Mouse (Mus musculus) testis, adult 2 months (tissue): ENCODE results near the gene Il6ra. TPM values are rescaled to one million over a fixed set of nuclear protein-coding genes. Genes with fewer than 3 reads are reported as not detected.

ENCODE experiments used
- H3K27ac ChIP-seq: fragments of 200-500 bp; 2 replicates; pipeline ENCODE4 v1.5.1; 2012; ENCODE audit warnings: low read depth, low read length; ENCODE audit not compliant: control insufficient read depth, insufficient read depth
- H3K27me3 ChIP-seq: fragments of 200-500 bp; 2 replicates; pipeline ENCODE4 v1.6.1; 2012; ENCODE audit warnings: mild to moderate bottlenecking, low read length, moderate library complexity; ENCODE audit not compliant: control insufficient read depth, insufficient read depth
- H3K36me3 ChIP-seq: fragments of 200-500 bp; 2 replicates; pipeline ENCODE4 v1.6.1; 2012; ENCODE audit warnings: mild to moderate bottlenecking, low read length; ENCODE audit not compliant: control insufficient read depth, insufficient read depth
- H3K4me1 ChIP-seq: fragments of 200-500 bp; 2 replicates; pipeline ENCODE4 v1.6.1; 2012; ENCODE audit warnings: low read length; ENCODE audit not compliant: control insufficient read depth, insufficient read depth
- H3K4me3 ChIP-seq: fragments of 200-500 bp; 2 replicates; pipeline ENCODE4 v1.5.1; 2012; ENCODE audit warnings: low read depth, mild to moderate bottlenecking, low read length, moderate library complexity, mixed read lengths; ENCODE audit not compliant: control insufficient read depth
- CTCF ChIP-seq: fragments of 200-500 bp; IDR thresholded peaks from 2 replicates; pipeline ENCODE4 v1.5.1; 2012; ENCODE audit warnings: low read depth, mild to moderate bottlenecking, inconsistent platforms, low read length, moderate library complexity; ENCODE audit not compliant: control insufficient read depth, insufficient read depth, insufficient replicate concordance
- POLR2A ChIP-seq: fragments of 200-500 bp; IDR thresholded peaks from 2 replicates; pipeline ENCODE4 v1.6.1; 2012; ENCODE audit warnings: low read depth, mild to moderate bottlenecking, inconsistent platforms, low read length, moderate library complexity; ENCODE audit not compliant: control insufficient read depth
- polyA plus RNA-seq: library from polyadenylated mRNA; depleted of rRNA; stranded (reverse); fragments of >200 nt; gene quantifications from 2 replicates; pipeline ENCODE4 v1.2.3, GENCODE M21; 2012

Gene Il6ra
- polyA plus RNA-seq, 1 experiment, result 1.1 TPM

DNA sequence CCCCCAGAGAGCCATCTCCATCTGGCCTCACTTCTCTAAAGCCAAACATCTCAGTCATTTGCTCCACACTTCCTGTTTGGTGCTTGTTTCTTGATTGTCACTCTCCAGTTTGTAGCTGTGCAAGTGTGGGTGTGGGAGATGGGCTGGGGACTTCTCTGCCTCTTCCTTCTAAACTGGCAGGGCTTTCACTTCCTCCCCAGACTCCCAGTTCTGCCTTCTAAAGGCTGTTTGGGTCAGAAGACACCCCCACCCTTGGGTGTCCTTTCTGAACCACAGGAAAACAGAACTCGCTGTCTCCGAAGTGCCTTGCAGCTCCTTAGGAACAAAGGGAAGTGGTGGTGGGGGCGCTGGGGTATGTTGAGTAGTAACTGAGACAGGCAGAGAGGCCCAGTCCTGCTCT is 1.8 kb downstream of the Il6ra start:
- TF ChIP-seq CTCF (no peak), POLR2A (no peak)
- Histone ChIP-seq H3K27me3 (no peaks in the 10 kb centered on the region), H3K27ac (no peak overlapping the region), H3K4me1 (peaks cover 12% of the 10 kb centered on the region), H3K36me3 (no peaks in the 10 kb centered on the region), H3K4me3 (no peak overlapping the region)

DNA sequence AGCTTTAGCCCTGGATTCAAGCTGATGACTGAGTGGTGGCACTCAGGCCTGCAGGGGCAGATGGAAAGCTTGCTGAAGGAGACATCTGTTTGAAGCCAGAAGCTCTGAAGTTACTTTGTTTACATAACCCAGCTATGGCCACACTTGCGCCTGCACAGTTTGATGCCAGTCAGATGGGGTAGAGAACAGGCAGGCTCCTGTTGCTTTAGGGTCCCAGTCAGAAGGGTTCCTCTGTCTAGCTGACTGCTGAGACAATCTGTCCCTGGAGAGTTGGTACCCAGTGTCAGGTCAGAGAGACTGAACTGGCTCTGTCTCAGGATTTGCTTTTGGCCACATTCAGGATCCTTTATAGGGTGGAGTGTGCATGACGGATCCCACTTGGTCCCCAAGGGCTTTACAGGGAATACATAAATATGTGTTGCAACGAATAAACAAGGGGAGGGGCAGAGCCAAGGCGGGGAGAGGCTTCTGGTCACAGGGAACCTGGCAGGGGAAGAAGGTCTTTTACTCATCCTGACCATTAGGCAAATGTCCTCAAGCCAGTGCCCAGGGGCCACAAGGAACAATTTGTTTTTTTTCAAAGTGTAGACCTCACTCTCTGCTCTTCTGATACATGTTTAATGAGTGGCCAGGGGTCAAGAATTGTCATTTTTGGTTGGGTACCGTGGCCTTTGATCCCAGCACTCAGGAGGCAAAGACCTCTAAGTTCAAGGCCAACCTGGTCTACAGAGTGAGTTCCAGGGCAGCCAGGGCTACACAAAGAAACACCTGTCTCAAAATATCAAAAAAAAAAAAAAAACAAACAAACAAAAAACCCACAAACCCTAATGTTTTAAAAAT is 3.1 kb downstream of the Il6ra start:
- TF ChIP-seq POLR2A, result no peak
- Histone ChIP-seq H3K27ac (no peak overlapping the region), H3K4me3 (no peak overlapping the region), H3K36me3 (no peaks in the 10 kb centered on the region), H3K27me3 (no peaks in the 10 kb centered on the region), H3K4me1 (peaks cover 12% of the 10 kb centered on the region)

DNA sequence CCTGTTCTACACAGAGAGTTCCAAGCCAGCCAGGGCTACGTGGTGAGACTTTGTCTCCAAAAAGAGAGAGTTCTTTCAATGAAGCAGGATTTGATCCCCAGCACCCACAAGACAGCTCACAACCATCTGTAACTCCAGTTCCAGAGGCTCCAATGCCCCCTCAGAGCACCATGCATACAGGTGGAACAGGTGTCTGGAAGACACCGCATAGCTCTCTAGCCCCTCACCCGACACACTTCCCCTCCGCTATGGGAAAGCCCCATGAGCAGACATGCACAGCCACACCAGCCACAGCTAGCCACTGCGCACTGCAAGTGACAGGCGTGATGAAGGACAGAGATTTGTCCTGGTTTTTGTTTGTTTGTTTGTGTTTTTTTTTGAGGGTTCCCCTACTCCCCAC is 4.2 kb downstream of the Il6ra start:
- H3K27me3 ChIP-seq, result no peaks in the 10 kb centered on the region
- no peak overlapping the region for H3K27ac ChIP-seq
- H3K36me3 ChIP-seq, result no peaks in the 10 kb centered on the region
- TF ChIP-seq CTCF (no peak), POLR2A (no peak)
- no peak overlapping the region for H3K4me3 ChIP-seq
- H3K4me1 ChIP-seq, result peaks cover 10% of the 10 kb centered on the region

DNA sequence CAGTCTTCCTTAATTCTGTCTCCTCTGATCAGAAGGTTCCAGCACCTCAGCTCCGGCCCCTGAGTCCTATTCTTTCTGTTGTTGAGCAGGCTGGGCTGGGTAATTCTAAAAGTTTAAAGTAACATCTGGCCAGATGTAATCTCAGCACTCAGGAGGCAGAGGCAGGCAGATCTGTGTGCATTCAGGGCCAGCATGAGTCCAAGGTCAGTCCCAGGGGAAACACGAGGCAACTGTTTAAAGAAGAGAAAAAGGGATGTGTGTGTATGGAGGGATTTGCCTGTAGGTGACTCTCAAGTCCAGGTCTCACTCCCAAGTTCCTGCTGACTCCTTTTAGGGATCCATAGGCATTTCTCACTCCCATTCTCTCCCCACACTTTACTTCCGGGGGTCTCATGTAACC is 5.2 kb downstream of the Il6ra start:
- H3K4me1 ChIP-seq, result peaks cover 9% of the 10 kb centered on the region
- no peak overlapping the region for H3K4me3 ChIP-seq

DNA sequence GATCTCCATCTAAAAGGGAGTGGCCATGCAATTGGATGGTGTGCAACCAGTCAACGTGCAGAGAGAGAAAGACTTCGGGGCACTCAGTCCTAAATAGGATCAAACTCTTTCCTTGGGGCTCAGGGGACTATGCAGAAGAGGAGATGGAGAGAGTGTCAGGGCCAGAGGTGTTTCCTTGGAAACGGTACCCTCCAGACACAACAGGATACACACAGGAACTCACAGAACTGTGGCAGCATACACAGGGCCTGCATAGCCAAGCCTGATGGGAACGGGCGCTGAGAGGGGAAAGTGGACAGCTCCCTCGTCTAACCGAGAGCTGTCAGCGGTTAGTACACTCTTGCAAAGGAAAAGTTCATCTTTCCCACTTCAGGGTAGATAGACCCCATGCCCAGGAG is 13.5 kb downstream of the Il6ra start:
- TF ChIP-seq POLR2A, result no peak
- no peak for TF ChIP-seq CTCF
- Histone ChIP-seq H3K36me3 (no peaks in the 10 kb centered on the region), H3K4me1 (peaks cover 2% of the 10 kb centered on the region), H3K27me3 (no peaks in the 10 kb centered on the region), H3K4me3 (no peak overlapping the region), H3K27ac (no peak overlapping the region)

More for the DNA sequence above, 5.2 kb downstream of the Il6ra start:
- Histone ChIP-seq H3K27ac (no peak overlapping the region), H3K27me3 (no peaks in the 10 kb centered on the region), H3K36me3 (no peaks in the 10 kb centered on the region)
- TF ChIP-seq CTCF (no peak), POLR2A (no peak)

DNA sequence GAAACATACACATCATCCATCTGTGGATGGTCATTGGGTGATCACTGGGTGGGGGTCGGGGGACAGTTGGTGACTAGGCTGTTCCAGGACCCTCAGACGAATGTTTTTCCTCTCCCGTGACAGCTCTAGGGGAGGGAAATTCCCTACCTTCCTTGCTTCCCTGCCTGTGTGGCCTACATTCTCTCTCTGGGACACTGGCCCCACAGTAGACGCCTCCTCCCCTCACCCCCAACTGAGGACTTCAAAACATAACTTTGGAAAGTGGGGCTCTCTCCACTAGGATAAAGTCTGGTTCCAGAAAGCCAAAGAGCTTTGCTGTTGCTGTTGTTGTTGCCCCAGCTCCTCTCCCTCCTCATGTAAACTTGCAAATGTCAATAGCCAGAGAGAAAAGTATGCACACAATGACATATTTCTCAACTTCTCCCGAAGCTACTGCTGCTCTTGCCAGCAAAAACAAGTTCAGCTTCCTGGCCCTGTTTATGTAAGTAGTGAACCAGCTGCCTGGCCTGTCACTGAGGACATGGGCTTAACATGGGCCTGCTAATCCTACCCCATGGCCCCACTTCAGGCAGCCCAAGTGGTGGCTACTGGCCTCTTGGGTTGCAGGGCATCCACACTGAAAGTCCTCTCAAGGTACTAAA is 14.0 kb downstream of the Il6ra start:
- TF ChIP-seq POLR2A (no peak), CTCF (no peak)
- no peaks in the 10 kb centered on the region for H3K27me3 ChIP-seq
- no peak overlapping the region for H3K27ac ChIP-seq
- no peak overlapping the region for H3K4me3 ChIP-seq
- H3K4me1 ChIP-seq, result peaks cover 2% of the 10 kb centered on the region
- H3K36me3 ChIP-seq, result no peaks in the 10 kb centered on the region

DNA sequence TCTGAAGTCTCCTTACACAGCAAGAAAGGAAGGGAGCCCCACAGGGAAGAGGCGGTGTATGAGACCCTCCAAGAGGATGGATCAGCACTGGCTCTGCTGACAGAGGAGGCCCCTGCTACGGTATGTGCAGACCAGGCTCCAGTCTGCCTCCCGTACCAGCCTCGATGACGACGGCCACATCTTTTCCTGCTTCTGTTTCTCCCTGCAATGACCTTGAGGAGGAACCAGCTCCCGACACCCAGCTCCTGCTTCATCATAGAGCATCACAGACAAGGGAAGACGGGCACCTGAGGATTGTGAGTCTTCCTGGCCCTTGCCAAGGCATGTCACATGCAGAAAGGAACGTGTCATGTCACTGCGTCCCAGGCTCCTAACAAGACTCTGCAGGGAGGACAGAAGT is 15.0 kb downstream of the Il6ra start:
- no peak for TF ChIP-seq POLR2A
- Histone ChIP-seq H3K4me1 (peaks cover 2% of the 10 kb centered on the region), H3K27me3 (no peaks in the 10 kb centered on the region), H3K4me3 (no peak overlapping the region), H3K36me3 (no peaks in the 10 kb centered on the region), H3K27ac (no peak overlapping the region)
